Mouse (Mus musculus) forebrain, embryonic 13.5 days (tissue): ENCODE data around the gene 1700019A02Rik. TPM values are rescaled to one million over a fixed set of nuclear protein-coding genes. Genes with fewer than 3 reads are reported as not detected.

ENCODE experiments used
- ATAC-seq: fragments of 200-750 bp; cut with Nextera tagmentation; 2 replicates; pipeline ENCODE4 v1.8.0; 2017
- H3K27ac ChIP-seq: fragments of 300-500 bp; sonication (generic); 2 replicates; pipeline ENCODE4 v1.5.1; 2015; ENCODE audit warnings: inconsistent platforms, mild to moderate bottlenecking, moderate library complexity
- H3K27me3 ChIP-seq: fragments of 300-500 bp; sonication (generic); 2 replicates; pipeline ENCODE4 v1.6.1; 2015; ENCODE audit warnings: mild to moderate bottlenecking, inconsistent platforms
- H3K36me3 ChIP-seq: fragments of 300-500 bp; sonication (generic); 2 replicates; pipeline ENCODE4 v1.6.1; 2015; ENCODE audit warnings: mild to moderate bottlenecking, inconsistent platforms; ENCODE audit not compliant: poor library complexity, severe bottlenecking
- H3K4me1 ChIP-seq: fragments of 300-500 bp; sonication (generic); 2 replicates; pipeline ENCODE4 v1.6.1; 2015; ENCODE audit warnings: inconsistent platforms
- H3K4me2 ChIP-seq: fragments of 300-500 bp; sonication (generic); 2 replicates; pipeline ENCODE4 v1.6.1; 2015; ENCODE audit warnings: inconsistent platforms, mild to moderate bottlenecking, moderate library complexity
- H3K4me3 ChIP-seq: fragments of 300-500 bp; sonication (generic); 2 replicates; pipeline ENCODE4 v1.5.1; 2015; ENCODE audit warnings: mild to moderate bottlenecking, inconsistent platforms
- H3K9ac ChIP-seq: fragments of 300-500 bp; sonication (generic); 2 replicates; pipeline ENCODE4 v1.6.1; 2015; ENCODE audit warnings: mild to moderate bottlenecking, inconsistent platforms
- H3K9me3 ChIP-seq: fragments of 300-500 bp; sonication (generic); replicated peaks from 2 replicates; pipeline ENCODE4 v1.6.1; 2016; ENCODE audit warnings: inconsistent platforms
- WGBS: fragments of 180-500 bp; shearing (Covaris S2); methylation state at CpG from one replicate; pipeline ENCODE4 v1.1.7; 2015; 5-methylcytosine and 5-hydroxymethylcytosine counted together
- polyA plus RNA-seq: library from polyadenylated mRNA; unstranded; fragments of >200 nt; fragmentation: Nextera tagmentation; extraction: Ambion mirVana; gene quantifications from 2 replicates; pipeline ENCODE4 v1.2.1, GENCODE M21; 2015

1700019A02Rik gene
- polyA plus RNA-seq, 1 experiment from 2014 or later, result not detected

DNA sequence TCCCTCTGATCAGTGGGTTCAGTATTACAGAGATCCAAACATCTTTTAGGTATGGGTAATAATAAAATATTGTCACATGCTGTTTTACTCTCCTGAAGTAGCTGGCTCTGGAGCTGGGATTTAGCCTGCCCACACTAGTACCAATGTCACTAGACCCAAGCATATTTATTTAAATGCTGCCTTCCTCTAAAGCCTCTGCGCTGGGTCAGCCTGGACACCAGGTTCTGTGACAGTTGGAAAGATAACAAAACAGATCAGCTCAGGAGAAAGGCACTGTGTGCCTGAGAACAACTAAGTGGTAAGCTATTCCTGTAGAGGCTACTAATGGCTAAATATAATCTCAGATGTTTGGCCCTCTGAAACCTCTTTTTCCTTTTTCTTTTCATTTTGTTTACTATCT, 76.9 kb downstream of the 1700019A02Rik start:
- no peak for ATAC-seq
- Histone ChIP-seq H3K36me3 (no peaks in the 10 kb centered on the region), H3K27ac (no peak overlapping the region), H3K4me1 (no peaks in the 10 kb centered on the region), H3K9me3 (no peaks in the 10 kb centered on the region), H3K27me3 (no peaks in the 10 kb centered on the region), H3K4me2 (no peak overlapping the region), H3K9ac (no peak overlapping the region), H3K4me3 (no peak overlapping the region)
- 91% methylated on average over 1 of the region's 1 CpGs for WGBS

Other genes with a start within 250 kb of the 1700019A02Rik start
- gene 1700019D03Rik, start 167.5 kb downstream of the 1700019A02Rik start, polyA plus RNA-seq, result 2.2 and 2.6 TPM in 2 replicates
- gene Mstn, start 126.0 kb downstream of the 1700019A02Rik start, polyA plus RNA-seq, result 0.19 and 0.28 TPM in 2 replicates
- gene Pms1, start 109.4 kb upstream of the 1700019A02Rik start, polyA plus RNA-seq, result 17.6 and 20.2 TPM in 2 replicates
- 72.3 and 76.5 TPM in 2 replicates for gene Ormdl1, start 109.5 kb upstream of the 1700019A02Rik start, polyA plus RNA-seq
- not detected in 2 replicates for gene Gm28778, start 109.5 kb upstream of the 1700019A02Rik start, polyA plus RNA-seq
- 28.4 and 28.8 TPM in 2 replicates for gene Osgepl1, start 126.0 kb upstream of the 1700019A02Rik start, polyA plus RNA-seq
- gene Asdurf, start 165.0 kb upstream of the 1700019A02Rik start, polyA plus RNA-seq, result 1.5 and 15.8 TPM in 2 replicates
- 1.3 and 1.5 TPM in 2 replicates for gene Gm28551, start 165.0 kb upstream of the 1700019A02Rik start, polyA plus RNA-seq
- 68.7 and 75.0 TPM in 2 replicates for gene Asnsd1, start 165.1 kb upstream of the 1700019A02Rik start, polyA plus RNA-seq